Mouse (Mus musculus) kidney, adult 18-20 months (tissue): ENCODE results near the gene Inca1.

Experiments used
- DNase-seq: peaks from one replicate; pipeline ENCODE4 v3.0.0; 2021

Gene Inca1

GRCm38 (mm10) chr11:70699722-70700556 lies at the start of gene Inca1, which contains the start of gene Kif1c:
TSS of gene Inca1 (minus strand) at chr11:70700155.
TSS of gene Kif1c (plus strand) at chr11:70700548.
- peak; percentile 98 for DNase-seq

GRCm38 (mm10) chr11:70747876-70748545 lies 48.1 kb upstream of the Inca1 start:
- DNase-seq, result no peak

GRCm38 (mm10) chr11:70745636-70746035 lies 45.7 kb upstream of the Inca1 start:
- no peak for DNase-seq

GRCm38 (mm10) chr11:70742581-70743459 lies 42.9 kb upstream of the Inca1 start:
- DNase-seq, result no peak

- no peak for DNase-seq
These were observed 42.2 kb upstream of the Inca1 start for GRCm38 (mm10) chr11:70742117-70742516.

DNA sequence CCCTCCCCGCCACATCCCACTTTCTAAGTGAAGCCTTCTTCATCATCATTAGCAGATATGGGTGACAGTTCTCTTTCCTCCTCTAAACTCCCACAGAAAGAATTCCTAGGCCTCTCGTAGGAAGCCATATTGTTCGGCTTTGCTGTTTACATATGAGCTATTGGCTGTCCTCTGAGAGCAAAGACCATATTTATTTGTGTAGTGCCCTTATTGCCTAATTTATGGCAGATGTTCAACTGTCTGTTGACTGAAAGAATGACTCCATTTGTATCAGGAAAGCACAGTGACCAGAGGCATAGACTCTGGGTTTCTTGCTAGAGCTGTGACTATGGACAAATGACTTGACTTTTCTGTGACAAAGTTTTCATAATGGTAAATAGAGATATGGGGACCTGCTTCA lies 41.6 kb upstream of the Inca1 start:
- no peak for DNase-seq

- DNase-seq, result no peak
These were observed 37.8 kb upstream of the Inca1 start for GRCm38 (mm10) chr11:70737749-70738148.

DNA sequence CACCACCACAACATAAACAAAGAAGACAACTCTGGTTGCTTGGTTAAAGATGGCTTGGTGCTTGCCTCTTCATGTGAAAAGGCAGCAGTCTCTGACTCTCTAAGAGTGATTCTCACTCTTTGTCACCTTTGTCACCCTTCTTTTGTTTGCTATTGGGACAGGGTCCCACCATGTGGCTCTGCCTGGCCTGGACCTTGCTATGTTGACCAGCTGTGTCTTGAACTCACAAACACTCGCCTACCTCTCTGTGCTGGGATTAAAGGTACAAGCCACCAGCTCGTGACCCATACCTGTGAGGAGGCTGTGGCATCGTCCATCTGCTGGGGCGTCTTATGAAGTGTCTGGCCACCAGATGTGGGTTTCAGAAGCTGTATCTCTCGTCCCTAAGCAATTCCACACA lies 33.3 kb upstream of the Inca1 start:
- DNase-seq, result no peak

- DNase-seq, result no peak
These were observed 31.2 kb upstream of the Inca1 start for GRCm38 (mm10) chr11:70731178-70731577.

DNA sequence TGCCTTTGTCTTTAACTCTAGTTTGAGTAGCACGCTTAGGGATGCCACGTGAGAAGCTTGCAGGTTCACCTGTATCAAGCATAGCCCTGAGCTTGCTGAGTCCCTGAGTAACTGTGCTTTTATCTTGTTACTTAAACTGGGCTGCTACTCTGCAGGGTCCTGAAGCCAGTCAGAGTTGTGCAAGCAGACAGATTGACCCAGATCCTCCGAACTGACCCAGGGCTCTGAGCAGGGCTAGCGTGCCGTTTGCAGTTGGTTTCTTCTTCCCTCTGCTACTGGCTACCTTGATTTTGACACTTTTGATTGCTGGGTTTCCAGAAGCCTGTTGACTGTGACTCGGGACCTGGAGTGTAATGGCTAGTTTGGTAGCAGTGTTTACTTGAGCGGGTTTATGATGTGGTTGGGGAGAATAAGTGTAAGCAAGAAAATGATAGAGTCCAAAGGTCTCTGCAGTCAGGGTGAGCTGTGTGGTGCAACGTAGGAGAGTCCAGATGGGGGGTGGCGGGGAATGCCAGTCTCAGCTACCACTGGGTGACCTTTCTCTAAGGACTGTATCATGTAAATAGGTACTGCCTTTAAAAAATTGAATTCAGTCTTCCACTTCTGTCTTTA lies 30.6 kb upstream of the Inca1 start:
- peak; percentile 39 for DNase-seq

GRCm38 (mm10) chr11:70727385-70727784 lies 27.4 kb upstream of the Inca1 start:
- no peak for DNase-seq

DNA sequence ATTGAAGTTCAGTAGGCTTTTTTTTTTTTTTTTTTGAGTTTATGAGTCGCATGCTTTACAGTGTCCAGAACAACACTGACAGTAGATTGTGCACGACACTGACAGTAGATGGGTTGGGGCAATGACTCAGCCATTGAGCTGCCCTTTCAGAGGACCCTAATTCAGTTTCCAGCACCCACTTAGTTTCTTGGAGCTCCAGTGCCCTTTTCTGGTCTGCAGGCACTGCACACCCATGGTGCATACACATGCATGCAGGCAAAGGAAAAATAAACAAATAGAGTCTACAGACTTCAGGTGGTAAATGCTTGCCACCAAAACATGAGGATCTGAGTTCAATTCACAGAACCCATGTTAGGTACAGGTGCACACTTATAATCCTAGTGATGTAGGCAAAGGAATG lies 26.6 kb upstream of the Inca1 start:
- DNase-seq, result no peak

- peak; percentile 30 for DNase-seq
These were observed 24.8 kb upstream of the Inca1 start for GRCm38 (mm10) chr11:70724706-70725105.

DNA sequence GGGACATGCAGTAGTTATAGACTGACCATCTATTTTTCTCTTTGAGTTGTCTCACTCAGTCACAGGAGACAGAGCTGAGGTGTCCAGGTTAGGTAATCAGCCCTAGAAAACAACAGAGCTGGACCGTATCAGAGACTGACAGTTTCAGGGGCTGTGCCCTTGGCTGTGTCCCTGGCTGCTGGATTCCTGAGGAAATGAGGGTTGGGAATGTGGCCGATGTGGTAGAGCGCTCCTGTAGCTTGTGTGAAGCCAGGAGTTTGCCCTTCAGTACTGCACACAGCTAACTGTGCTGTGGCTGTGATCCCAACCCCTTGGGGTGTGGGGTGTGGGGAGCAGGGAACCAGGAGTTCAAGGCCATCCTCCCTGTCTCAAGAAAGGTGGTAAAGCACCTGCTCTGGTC lies 21.1 kb upstream of the Inca1 start:
- DNase-seq, result no peak

DNA sequence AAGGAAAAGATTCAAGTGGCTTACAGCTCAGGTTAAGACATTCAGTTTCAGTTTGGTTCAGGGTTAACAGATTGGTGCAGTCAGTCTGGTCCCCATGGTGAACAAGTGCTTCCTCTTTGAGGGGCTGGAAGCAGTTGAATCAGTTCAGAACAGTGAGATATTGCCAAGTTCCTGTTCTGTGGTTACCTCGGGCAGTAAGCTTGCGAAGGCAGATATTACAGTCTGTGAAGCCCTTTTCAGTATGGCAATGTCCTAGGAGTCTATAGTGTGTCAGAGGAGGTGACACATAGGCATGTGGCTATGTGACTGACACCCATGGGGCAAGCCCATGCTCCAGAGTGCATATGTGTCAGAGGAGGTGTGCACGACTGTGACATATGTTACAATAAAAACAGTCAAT lies 20.6 kb upstream of the Inca1 start:
- no peak for DNase-seq

GRCm38 (mm10) chr11:70718481-70718880 lies 18.5 kb upstream of the Inca1 start:
- DNase-seq, result no peak

DNA sequence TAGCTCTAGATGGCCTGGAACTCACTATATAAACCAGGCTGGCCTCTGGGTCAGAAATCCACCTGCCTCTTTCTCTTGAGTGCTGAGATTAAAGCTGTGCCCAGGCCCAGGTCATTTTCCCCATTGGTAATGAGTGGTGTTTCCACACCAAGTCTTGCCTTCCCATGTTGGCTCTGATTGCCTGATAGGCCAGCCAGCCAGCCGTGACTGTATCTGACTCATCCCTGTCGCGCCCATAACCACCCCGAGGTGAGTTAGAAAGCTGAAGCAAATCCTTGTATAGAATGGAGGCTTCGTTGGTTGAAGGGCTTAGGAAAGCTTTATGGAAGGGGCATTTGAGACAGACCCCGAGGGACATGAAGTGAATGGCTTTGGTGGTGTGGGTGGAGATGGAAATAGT lies 15.9 kb upstream of the Inca1 start:
- no peak for DNase-seq

DNA sequence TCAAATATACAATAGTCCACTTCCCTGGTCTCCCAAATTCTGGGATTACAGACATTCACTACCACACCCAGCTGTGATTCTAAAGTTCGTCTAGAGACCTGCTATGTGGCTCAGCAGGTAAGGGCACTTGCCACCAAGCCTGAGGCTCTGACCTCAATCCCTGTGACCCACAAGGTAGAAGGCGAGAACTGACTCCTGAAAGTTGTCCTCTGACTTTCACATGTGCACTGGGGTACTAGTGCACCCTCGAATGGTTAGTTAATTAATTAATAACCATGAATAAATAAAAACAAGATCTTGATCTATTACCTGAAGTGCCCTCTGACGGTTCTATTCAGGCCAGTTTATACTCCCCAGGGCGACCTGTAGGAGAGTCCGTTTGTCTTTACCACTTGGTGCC lies 13.3 kb upstream of the Inca1 start:
- no peak for DNase-seq

DNA sequence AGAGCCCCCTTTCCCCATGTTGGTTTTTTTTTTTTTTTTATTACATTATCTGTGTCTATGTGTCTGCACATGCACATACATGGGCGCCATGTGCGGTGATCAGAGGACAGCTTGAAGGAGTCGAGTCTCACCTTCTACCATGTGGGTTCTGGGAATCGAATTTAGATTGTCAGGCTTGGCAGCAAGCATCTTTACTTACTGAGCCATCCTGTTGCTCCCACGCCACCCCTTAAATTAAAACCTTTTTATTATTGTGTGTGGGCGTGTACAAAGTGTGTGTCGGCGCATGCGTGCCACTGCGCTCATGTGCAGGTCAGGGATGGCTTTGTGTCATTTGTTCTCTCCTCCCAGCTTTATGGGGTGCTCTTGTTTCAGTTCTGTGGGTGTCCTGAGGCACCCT lies 11.1 kb upstream of the Inca1 start:
- no peak for DNase-seq

GRCm38 (mm10) chr11:70706127-70706526 lies 6.2 kb upstream of the Inca1 start:
- no peak for DNase-seq

DNA sequence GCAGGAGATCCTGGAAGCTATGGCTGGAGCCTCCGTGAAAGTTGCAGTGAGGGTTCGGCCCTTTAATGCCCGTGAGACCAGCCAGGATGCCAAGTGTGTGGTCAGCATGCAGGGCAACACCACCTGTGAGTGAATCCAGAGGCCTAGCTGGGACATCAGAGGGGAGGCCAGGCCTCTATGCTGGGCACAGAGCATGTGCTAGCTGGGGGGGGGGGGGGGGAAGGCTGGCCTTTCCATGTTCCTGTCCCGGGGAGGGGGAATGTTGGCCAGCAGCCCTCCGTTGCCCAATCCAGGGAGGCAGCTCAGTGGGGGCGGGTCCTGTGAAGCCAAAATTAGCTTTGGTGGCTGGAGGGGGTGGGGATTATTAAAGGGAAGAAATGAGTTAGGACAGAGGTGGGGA lies 2.8 kb upstream of the Inca1 start:
- no peak for DNase-seq

DNA sequence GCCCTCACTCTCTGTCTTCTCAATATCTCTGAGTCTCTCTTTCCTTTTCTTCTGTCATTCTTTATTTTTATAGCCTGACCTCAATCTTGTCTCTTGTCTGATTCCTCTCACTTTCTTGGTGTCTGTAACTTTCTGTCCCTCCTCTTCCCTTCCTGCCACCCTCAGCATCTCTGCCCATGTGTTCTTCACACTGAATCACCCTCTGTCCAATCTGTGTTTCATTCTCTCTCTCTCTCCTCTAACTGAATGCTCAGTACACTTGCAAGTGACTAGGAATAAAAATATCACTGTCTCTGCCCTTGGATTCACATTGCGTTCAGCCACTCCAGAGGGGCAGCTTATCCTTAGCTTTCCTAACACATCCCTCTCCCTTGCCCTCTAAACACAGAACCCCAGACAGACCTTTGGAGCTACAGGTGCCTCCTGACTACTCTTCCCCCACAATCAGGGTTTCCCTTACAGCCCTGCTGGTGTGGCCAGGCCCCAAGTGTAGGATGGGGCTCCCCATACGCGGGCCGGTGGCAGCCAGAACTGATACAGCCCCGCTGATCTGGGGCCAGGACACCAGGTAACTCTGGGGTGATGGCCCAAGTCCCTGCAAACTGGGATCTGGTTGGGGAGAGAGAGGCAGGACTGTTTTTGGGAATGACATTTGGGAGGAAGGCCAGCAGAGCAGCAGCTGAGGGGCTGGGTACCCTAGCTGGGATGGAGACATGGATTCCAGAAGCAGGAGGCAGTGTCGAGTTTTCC lies 2.2 kb upstream of the Inca1 start:
- DNase-seq, result no peak
